Mouse (Mus musculus): Measurements from ENCODE around the gene Dll4. TPM values are rescaled to one million over a fixed set of nuclear protein-coding genes. Genes with fewer than 3 reads are reported as not detected.

Dll4 gene
- 14.1 TPM in 2 replicates for polyA plus RNA-seq (2015; fragmentation: Nextera tagmentation; extraction: Ambion mirVana)

GRCm38 (mm10) chr2:119325568-119326143 is at the start of gene Dll4:
Dll4 (plus strand) TSS chr2:119325784.
- Histone ChIP-seq H3K36me3 (ENCODE audit: control insufficient read depth, insufficient read depth) (no peaks in the 10 kb centered on the region), H3K4me1 (ENCODE audit: control insufficient read depth, insufficient read depth, low read length) (peaks cover 30% of the 10 kb centered on the region)
- under 1% methylated on average over 33 of the region's 33 CpGs for WGBS

GRCm38 (mm10) chr2:119276926-119277325 is 48.7 kb upstream of the Dll4 start:
- Histone ChIP-seq H3K4me1 (ENCODE audit: control insufficient read depth, insufficient read depth, low read length) (no peaks in the 10 kb centered on the region), H3K4me2 (ENCODE audit: low read depth, low read length) (no peak overlapping the region), H3K4me3 (ENCODE audit: low read length) (no peak overlapping the region), H3K27ac (ENCODE audit: low read length) (no peak overlapping the region), H3K27me3 (ENCODE audit: control insufficient read depth, insufficient read depth, low read length) (no peaks in the 10 kb centered on the region), H3K36me3 (ENCODE audit: control insufficient read depth, insufficient read depth) (no peaks in the 10 kb centered on the region), H3K9me3 (replicated peaks; ENCODE audit: control insufficient read depth, low read length) (no peaks in the 10 kb centered on the region), H3K9ac (ENCODE audit: low read length) (no peak overlapping the region)
- 56% methylated on average over 7 of the region's 7 CpGs for WGBS
- ATAC-seq (replicated peaks; ENCODE audit: extremely low read depth, insufficient read depth, low FRiP score): no peak

More at GRCm38 (mm10) chr2:119325568-119326143, at the start of gene Dll4:
- Histone ChIP-seq H3K4me3 (ENCODE audit: low read length) (peak within 1 kb of the TSS; percentile 65), H3K9ac (ENCODE audit: low read length) (peak within 1 kb of the TSS; percentile 77), H3K27ac (ENCODE audit: low read length) (peak within 1 kb of the TSS; percentile 61), H3K4me2 (ENCODE audit: low read depth, low read length) (peak within 1 kb of the TSS; percentile 85), H3K27me3 (ENCODE audit: control insufficient read depth, insufficient read depth, low read length) (peaks cover 74% of the 10 kb centered on the region), H3K9me3 (replicated peaks; ENCODE audit: control insufficient read depth, low read length) (no peaks in the 10 kb centered on the region)
- ATAC-seq (replicated peaks; ENCODE audit: extremely low read depth, insufficient read depth, low FRiP score): peak; percentile 70

GRCm38 (mm10) chr2:119277810-119278209 is 47.8 kb upstream of the Dll4 start:
- Histone ChIP-seq H3K27me3 (ENCODE audit: control insufficient read depth, insufficient read depth, low read length) (no peaks in the 10 kb centered on the region), H3K4me2 (ENCODE audit: low read depth, low read length) (no peak overlapping the region), H3K9ac (ENCODE audit: low read length) (no peak overlapping the region), H3K9me3 (replicated peaks; ENCODE audit: control insufficient read depth, low read length) (no peaks in the 10 kb centered on the region), H3K4me1 (ENCODE audit: control insufficient read depth, insufficient read depth, low read length) (no peaks in the 10 kb centered on the region), H3K4me3 (ENCODE audit: low read length) (no peak overlapping the region), H3K36me3 (ENCODE audit: control insufficient read depth, insufficient read depth) (no peaks in the 10 kb centered on the region), H3K27ac (ENCODE audit: low read length) (no peak overlapping the region)
- no peak for ATAC-seq (replicated peaks; ENCODE audit: extremely low read depth, insufficient read depth, low FRiP score)
- WGBS: 90% methylated on average over 23 of the region's 23 CpGs

GRCm38 (mm10) chr2:119281899-119282565 is 43.6 kb upstream of the Dll4 start:
- no peak overlapping the region for H3K4me3 ChIP-seq (ENCODE audit: low read length)
- H3K27ac ChIP-seq (ENCODE audit: low read length): no peak overlapping the region
- 63% methylated on average over 7 of the region's 7 CpGs for WGBS
- no peak overlapping the region for H3K9ac ChIP-seq (ENCODE audit: low read length)
- no peak for ATAC-seq (replicated peaks; ENCODE audit: extremely low read depth, insufficient read depth, low FRiP score)
- H3K9me3 ChIP-seq (replicated peaks; ENCODE audit: control insufficient read depth, low read length): no peaks in the 10 kb centered on the region
- no peaks in the 10 kb centered on the region for H3K4me1 ChIP-seq (ENCODE audit: control insufficient read depth, insufficient read depth, low read length)
- no peaks in the 10 kb centered on the region for H3K27me3 ChIP-seq (ENCODE audit: control insufficient read depth, insufficient read depth, low read length)
- H3K36me3 ChIP-seq (ENCODE audit: control insufficient read depth, insufficient read depth): no peaks in the 10 kb centered on the region
- no peak overlapping the region for H3K4me2 ChIP-seq (ENCODE audit: low read depth, low read length)

GRCm38 (mm10) chr2:119287372-119287771 is 38.2 kb upstream of the Dll4 start:
- Histone ChIP-seq H3K9me3 (replicated peaks; ENCODE audit: control insufficient read depth, low read length) (no peaks in the 10 kb centered on the region), H3K27ac (ENCODE audit: low read length) (no peak overlapping the region), H3K4me2 (ENCODE audit: low read depth, low read length) (no peak overlapping the region), H3K4me1 (ENCODE audit: control insufficient read depth, insufficient read depth, low read length) (peaks cover 12% of the 10 kb centered on the region), H3K27me3 (ENCODE audit: control insufficient read depth, insufficient read depth, low read length) (no peaks in the 10 kb centered on the region), H3K4me3 (ENCODE audit: low read length) (no peak overlapping the region), H3K9ac (ENCODE audit: low read length) (no peak overlapping the region), H3K36me3 (ENCODE audit: control insufficient read depth, insufficient read depth) (peaks cover 15% of the 10 kb centered on the region)
- 84% methylated on average over 5 of the region's 5 CpGs for WGBS
- no peak for ATAC-seq (replicated peaks; ENCODE audit: extremely low read depth, insufficient read depth, low FRiP score)

GRCm38 (mm10) chr2:119288270-119288882 is 37.2 kb upstream of the Dll4 start, which contains the start of gene Vps18:
Vps18 (plus strand) TSS chr2:119288740.
- Histone ChIP-seq H3K27me3 (ENCODE audit: control insufficient read depth, insufficient read depth, low read length) (no peaks in the 10 kb centered on the region), H3K4me3 (ENCODE audit: low read length) (peak within 1 kb of the TSS; percentile 88), H3K9me3 (replicated peaks; ENCODE audit: control insufficient read depth, low read length) (no peaks in the 10 kb centered on the region), H3K4me1 (ENCODE audit: control insufficient read depth, insufficient read depth, low read length) (peaks cover 12% of the 10 kb centered on the region), H3K4me2 (ENCODE audit: low read depth, low read length) (peak within 1 kb of the TSS; percentile 96), H3K27ac (ENCODE audit: low read length) (peak within 1 kb of the TSS; percentile 17; the same call in 1 of the 2 replicates), H3K36me3 (ENCODE audit: control insufficient read depth, insufficient read depth) (peaks cover 24% of the 10 kb centered on the region), H3K9ac (ENCODE audit: low read length) (peak within 1 kb of the TSS; percentile 93)
- 1% methylated on average over 31 of the region's 31 CpGs for WGBS
- ATAC-seq (replicated peaks; ENCODE audit: extremely low read depth, insufficient read depth, low FRiP score): peak; percentile 96

- Histone ChIP-seq H3K9ac (ENCODE audit: low read length) (peak overlapping the region; percentile 93), H3K36me3 (ENCODE audit: control insufficient read depth, insufficient read depth) (peaks cover 30% of the 10 kb centered on the region), H3K27ac (ENCODE audit: low read length) (peak overlapping the region; percentile 17; the same call in 1 of the 2 replicates), H3K9me3 (replicated peaks; ENCODE audit: control insufficient read depth, low read length) (no peaks in the 10 kb centered on the region), H3K4me1 (ENCODE audit: control insufficient read depth, insufficient read depth, low read length) (peaks cover 12% of the 10 kb centered on the region), H3K4me3 (ENCODE audit: low read length) (peak overlapping the region; percentile 88), H3K27me3 (ENCODE audit: control insufficient read depth, insufficient read depth, low read length) (no peaks in the 10 kb centered on the region), H3K4me2 (ENCODE audit: low read depth, low read length) (peak overlapping the region; percentile 96)
- no peak; the same call in 1 of the 2 replicates for ATAC-seq (replicated peaks; ENCODE audit: extremely low read depth, insufficient read depth, low FRiP score)
- WGBS: 2% methylated on average over 11 of the region's 11 CpGs
Measured at GRCm38 (mm10) chr2:119289014-119289416, 36.6 kb upstream of the Dll4 start.

- Histone ChIP-seq H3K27ac (ENCODE audit: low read length) (no peak overlapping the region), H3K27me3 (ENCODE audit: control insufficient read depth, insufficient read depth, low read length) (no peaks in the 10 kb centered on the region), H3K4me1 (ENCODE audit: control insufficient read depth, insufficient read depth, low read length) (peaks cover 12% of the 10 kb centered on the region), H3K4me2 (ENCODE audit: low read depth, low read length) (no peak overlapping the region), H3K9me3 (replicated peaks; ENCODE audit: control insufficient read depth, low read length) (no peaks in the 10 kb centered on the region), H3K9ac (ENCODE audit: low read length) (no peak overlapping the region), H3K36me3 (ENCODE audit: control insufficient read depth, insufficient read depth) (peaks cover 45% of the 10 kb centered on the region), H3K4me3 (ENCODE audit: low read length) (no peak overlapping the region)
- no peak for ATAC-seq (replicated peaks; ENCODE audit: extremely low read depth, insufficient read depth, low FRiP score)
- 94% methylated on average over 5 of the region's 5 CpGs for WGBS
Measured at GRCm38 (mm10) chr2:119292281-119292680, 33.3 kb upstream of the Dll4 start.

GRCm38 (mm10) chr2:119292852-119293251 is 32.7 kb upstream of the Dll4 start:
- 90% methylated on average over 17 of the region's 17 CpGs for WGBS
- Histone ChIP-seq H3K9ac (ENCODE audit: low read length) (no peak overlapping the region), H3K27me3 (ENCODE audit: control insufficient read depth, insufficient read depth, low read length) (no peaks in the 10 kb centered on the region), H3K4me2 (ENCODE audit: low read depth, low read length) (no peak overlapping the region), H3K4me1 (ENCODE audit: control insufficient read depth, insufficient read depth, low read length) (peaks cover 11% of the 10 kb centered on the region), H3K9me3 (replicated peaks; ENCODE audit: control insufficient read depth, low read length) (no peaks in the 10 kb centered on the region), H3K4me3 (ENCODE audit: low read length) (no peak overlapping the region), H3K27ac (ENCODE audit: low read length) (no peak overlapping the region), H3K36me3 (ENCODE audit: control insufficient read depth, insufficient read depth) (peaks cover 49% of the 10 kb centered on the region)
- ATAC-seq (replicated peaks; ENCODE audit: extremely low read depth, insufficient read depth, low FRiP score): no peak

Measured in heart, embryonic 16.5 days (tissue).